Mouse (Mus musculus): Measurements from ENCODE around the gene Taok3. TPM values are rescaled to one million over a fixed set of nuclear protein-coding genes. Genes with fewer than 3 reads are reported as not detected.
A peak's percentile ranks its signal among the peaks of the same experiment; 100 is the strongest.

Taok3 gene
- total RNA-seq, 2 experiments from 2014 or later = 46.1 to 84.9 TPM

GRCm38 (mm10) chr5:117116660-117117059 lies 3.3 kb upstream of the Taok3 start:
- ATAC-seq (replicated peaks; ENCODE audit: poor library complexity, severe bottlenecking) = no peak

- no peak for ATAC-seq (replicated peaks; ENCODE audit: poor library complexity, severe bottlenecking)
Observed at GRCm38 (mm10) chr5:117117241-117117640, 2.7 kb upstream of the Taok3 start.

- no peak for ATAC-seq (replicated peaks; ENCODE audit: poor library complexity, severe bottlenecking)
Observed at GRCm38 (mm10) chr5:117117716-117118115, 2.2 kb upstream of the Taok3 start.

- ATAC-seq (replicated peaks; ENCODE audit: poor library complexity, severe bottlenecking) = no peak
Observed at GRCm38 (mm10) chr5:117118220-117118619, 1.7 kb upstream of the Taok3 start.

- ATAC-seq (replicated peaks; ENCODE audit: poor library complexity, severe bottlenecking) = no peak
Observed at GRCm38 (mm10) chr5:117118850-117119249, 1.1 kb upstream of the Taok3 start.

- ATAC-seq (replicated peaks; ENCODE audit: poor library complexity, severe bottlenecking) = no peak
Observed at GRCm38 (mm10) chr5:117120489-117121466, 849 bp downstream of the Taok3 start.

- ATAC-seq (replicated peaks; ENCODE audit: poor library complexity, severe bottlenecking) = no peak
Observed at GRCm38 (mm10) chr5:117121657-117122056, 1.7 kb downstream of the Taok3 start.

GRCm38 (mm10) chr5:117123102-117123501 lies 3.2 kb downstream of the Taok3 start:
- ATAC-seq (replicated peaks; ENCODE audit: poor library complexity, severe bottlenecking) = no peak

- ATAC-seq (replicated peaks; ENCODE audit: poor library complexity, severe bottlenecking) = no peak
Observed at GRCm38 (mm10) chr5:117123840-117124239, 3.9 kb downstream of the Taok3 start.

- ATAC-seq (replicated peaks; ENCODE audit: poor library complexity, severe bottlenecking) = peak; percentile 26
Observed at GRCm38 (mm10) chr5:117125482-117126346, 5.8 kb downstream of the Taok3 start.

GRCm38 (mm10) chr5:117127051-117127450 lies 7.1 kb downstream of the Taok3 start:
- ATAC-seq (replicated peaks; ENCODE audit: poor library complexity, severe bottlenecking) = peak; percentile 78

- ATAC-seq (replicated peaks; ENCODE audit: poor library complexity, severe bottlenecking) = no peak
Observed at GRCm38 (mm10) chr5:117130726-117131125, 10.8 kb downstream of the Taok3 start.

- peak; percentile 78 for ATAC-seq (replicated peaks; ENCODE audit: poor library complexity, severe bottlenecking)
Observed at GRCm38 (mm10) chr5:117133446-117134065, 13.6 kb downstream of the Taok3 start.

GRCm38 (mm10) chr5:117134066-117134888 lies 14.3 kb downstream of the Taok3 start:
- ATAC-seq (replicated peaks; ENCODE audit: poor library complexity, severe bottlenecking) = peak; percentile 28

GRCm38 (mm10) chr5:117134889-117135456 lies 15.0 kb downstream of the Taok3 start:
- ATAC-seq (replicated peaks; ENCODE audit: poor library complexity, severe bottlenecking) = no peak

GRCm38 (mm10) chr5:117135869-117136268 lies 15.9 kb downstream of the Taok3 start:
- peak; percentile 36 for ATAC-seq (replicated peaks; ENCODE audit: poor library complexity, severe bottlenecking)

- ATAC-seq (replicated peaks; ENCODE audit: poor library complexity, severe bottlenecking) = no peak
Observed at GRCm38 (mm10) chr5:117136570-117136969, 16.6 kb downstream of the Taok3 start.

- no peak for ATAC-seq (replicated peaks; ENCODE audit: poor library complexity, severe bottlenecking)
Observed at GRCm38 (mm10) chr5:117137011-117137410, 17.1 kb downstream of the Taok3 start.

GRCm38 (mm10) chr5:117137594-117137993 lies 17.7 kb downstream of the Taok3 start:
- ATAC-seq (replicated peaks; ENCODE audit: poor library complexity, severe bottlenecking) = no peak
